Mouse (Mus musculus) urinary bladder, postnatal 36 days (tissue): ENCODE results near the gene Akr1e1.
A peak's percentile ranks its signal among the peaks of the same experiment; 100 is the strongest.
"Not testable (repeated sequence)": the region's sequence is repeated elsewhere in the genome, so short reads cannot be mapped to it uniquely, and the experiment has no call there.

Experiments used
- DNase-seq, 2 experiments: peaks; one replicate each; pipeline ENCODE4 v3.0.0; 2022; ENCODE audit warnings: low spot score in 2 of 2, mixed read lengths in 1 of 2

Gene Akr1e1

DNA sequence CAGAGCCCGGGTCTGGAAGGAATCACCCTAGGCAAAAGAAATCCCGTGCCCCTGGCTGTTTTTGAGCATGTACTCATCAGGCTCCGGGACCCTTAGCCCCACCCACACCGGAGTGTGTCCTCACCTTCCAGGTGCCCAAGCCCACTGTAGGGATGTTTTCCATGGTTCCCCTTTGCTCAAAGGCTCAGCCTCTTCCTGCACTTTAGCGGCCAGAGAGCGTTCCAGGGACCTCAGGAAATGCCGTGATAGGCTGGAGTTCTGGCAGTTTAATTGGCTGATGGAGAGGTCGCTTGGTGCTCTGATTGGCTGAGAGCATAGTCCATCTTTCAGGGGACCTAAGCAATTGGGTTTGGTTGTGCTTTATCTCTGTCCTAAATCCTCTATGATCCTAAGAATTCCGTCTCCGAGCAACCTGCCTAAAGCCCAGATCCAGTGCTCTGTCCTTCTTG, at the start of gene Akr1e1:
Gene Akr1e1, minus strand, starts transcription at position 214 of the 449 bp plus-strand sequence.
- peak; percentile 84 to 87 for DNase-seq

DNA sequence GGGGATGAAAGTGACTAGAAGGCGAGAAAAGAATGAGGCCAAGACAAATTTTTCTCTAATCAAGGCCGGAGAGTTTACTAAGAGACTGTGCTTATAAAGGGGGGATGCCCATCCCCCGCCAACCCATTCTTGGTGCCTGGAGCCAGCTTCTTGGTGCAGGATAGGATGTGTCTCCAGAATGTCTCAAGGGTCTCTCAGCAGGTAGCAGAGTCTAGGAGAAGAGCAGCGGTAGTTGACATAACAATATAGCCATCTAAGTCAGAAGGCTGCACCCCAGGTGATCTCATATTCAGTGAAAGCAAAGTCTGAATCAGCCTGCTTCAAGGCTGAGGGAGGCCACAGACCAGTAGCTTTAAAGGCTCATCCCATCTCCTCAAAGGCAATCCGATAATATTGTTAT, 49.4 kb upstream of the Akr1e1 start:
- no peak for DNase-seq

DNA sequence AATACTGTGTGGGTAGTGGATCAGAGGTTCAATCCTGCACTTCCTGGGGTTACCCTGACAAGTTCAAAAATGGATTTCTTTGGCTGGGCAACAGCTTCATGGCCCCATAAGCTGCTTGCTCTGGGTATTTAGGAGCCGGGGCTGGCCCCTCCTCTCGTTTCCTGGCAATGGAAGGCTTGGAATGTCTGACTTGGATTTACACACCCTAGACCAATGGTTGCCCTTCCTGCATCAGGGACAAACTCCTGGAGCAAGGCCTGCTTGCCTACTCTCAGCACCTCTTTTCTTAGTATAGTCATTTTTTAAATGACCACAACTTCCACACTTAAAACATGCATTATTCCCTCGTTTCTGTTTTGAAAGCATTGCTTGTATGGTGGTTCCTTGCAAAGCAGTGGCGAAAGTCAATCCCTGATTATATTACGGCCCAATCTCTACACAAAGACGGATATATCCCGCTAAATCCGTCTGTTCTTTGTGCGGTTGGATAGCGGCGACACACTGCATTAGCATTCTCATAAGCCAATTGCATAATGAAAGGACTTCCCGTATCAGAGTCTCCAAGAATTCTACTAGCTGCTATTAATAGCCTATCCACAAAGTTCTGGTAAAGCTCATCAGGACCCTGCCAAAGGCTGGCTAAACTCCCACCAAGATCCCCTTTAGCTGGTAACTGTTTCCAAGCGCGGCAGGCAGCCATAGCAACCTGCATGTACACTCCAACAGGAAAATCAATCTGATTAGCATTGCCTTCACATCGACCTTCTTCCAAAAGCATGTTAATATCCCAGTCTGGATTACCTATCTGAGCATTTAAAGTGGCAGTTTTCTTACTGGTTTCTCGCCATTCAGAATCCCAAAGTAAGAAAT, 47.5 kb upstream of the Akr1e1 start:
- DNase-seq, result no peak

DNA sequence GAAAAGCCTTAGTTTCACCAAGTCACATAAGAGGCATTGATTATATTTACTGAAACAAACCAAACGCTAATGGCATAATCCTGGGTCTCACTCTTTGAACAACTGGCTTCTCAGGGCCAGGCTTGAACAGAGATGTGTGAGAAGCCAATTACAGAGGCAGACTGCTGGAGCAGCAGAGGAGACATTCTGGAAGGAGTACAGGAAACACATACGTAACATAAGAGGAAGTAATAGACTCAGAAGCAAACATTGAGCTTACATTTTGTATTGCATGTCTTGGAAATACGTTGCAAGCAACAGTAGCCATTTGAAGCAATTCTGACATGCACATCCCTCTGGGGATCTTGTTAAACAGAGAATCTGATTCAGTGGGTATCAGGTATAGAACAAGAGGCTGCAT, 41.2 kb upstream of the Akr1e1 start:
- DNase-seq, result no peak

DNA sequence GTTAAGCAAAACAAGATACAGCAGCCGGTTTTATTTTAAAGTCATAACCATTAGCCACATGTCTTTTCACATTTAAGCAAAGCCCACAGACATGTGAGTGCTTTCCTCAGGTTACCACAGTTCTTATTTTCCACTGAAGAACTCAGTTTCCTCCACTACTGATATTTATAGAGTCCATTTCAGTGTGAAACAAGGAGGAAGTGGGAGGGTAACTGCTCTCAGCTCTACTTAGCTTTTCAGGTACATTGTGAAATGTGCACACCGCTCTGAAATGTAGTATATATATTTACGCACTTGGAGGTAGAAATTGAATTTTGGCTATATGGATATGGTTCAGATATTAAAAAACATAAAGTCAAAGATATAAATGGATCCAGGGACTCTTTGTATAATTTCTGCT, 36.3 kb upstream of the Akr1e1 start:
- DNase-seq, result no peak

DNA sequence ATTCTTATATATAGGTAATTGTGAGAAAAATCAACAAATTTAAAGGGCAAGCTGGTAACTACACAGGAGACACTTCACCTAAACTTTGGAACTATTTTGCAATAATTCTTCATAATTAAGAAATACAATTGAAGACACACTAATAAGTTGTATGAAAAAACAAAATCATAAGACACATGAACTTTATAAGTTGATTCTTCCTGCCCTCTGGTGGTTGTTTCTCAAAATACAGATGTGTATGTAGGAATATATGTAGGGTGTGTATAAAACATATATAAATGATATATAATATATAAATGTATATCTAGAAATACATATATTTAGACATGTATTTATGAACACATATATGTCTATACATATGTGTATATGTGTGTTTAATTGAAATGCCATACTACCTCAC, 1.9 kb upstream of the Akr1e1 start:
- DNase-seq, result no peak

DNA sequence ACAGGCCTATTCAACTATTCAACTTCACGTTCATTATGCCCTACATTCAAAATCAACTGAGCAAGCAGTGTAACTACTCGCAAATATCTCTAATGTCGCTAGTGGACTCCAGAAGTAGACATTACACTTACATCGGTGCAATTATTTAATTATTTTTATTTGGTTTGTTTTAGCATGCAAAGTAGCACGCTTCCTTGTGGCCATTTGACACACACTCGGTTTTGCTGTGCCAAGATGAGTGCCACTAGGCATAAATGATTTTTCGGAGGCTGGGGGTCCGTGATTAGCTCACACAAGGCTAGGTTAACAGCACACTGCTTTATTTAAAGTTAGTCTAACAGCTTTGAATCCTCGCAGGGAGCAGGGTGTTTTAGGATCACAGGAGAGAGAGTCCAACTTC, 444 bp downstream of the Akr1e1 start:
- DNase-seq, result no peak

DNA sequence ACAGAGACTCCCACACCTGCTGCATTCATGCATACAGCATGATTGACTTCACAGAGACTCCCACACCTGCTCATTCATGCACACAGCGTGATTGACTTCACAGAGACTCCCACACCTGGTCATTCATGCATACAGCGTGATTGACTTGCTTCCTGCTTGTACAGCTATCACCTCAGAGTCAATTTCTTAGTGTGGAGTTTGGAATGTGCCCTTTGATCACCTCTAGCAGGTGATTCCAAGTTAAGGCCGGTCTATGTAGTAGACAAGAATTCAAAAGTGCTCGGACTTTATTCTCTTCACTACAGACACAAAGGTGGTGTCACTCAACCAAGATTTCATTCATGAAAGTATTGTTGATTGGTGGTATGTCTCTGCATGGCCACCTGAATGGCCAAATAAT, 2.2 kb downstream of the Akr1e1 start:
- DNase-seq, result no peak

DNA sequence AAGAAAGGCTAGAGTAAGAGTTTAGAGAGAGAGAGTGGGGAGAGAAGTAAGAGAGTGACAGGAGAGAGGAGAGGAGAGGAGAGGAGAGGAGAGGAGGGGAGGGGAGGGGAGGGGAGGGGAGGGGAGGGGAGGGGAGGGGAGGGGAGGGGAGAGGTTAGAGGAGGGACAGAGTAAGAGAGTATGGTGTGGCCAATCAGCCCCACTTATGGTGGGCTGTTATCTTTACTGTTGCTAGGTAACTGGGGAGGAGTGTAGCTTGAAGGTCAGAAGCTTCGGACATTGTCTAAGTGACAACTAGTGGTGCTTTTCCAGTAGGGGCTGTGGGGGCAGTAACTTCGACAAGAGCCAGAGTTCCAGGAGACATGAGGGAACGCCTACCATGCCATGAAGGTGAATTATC, 5.5 kb downstream of the Akr1e1 start:
- DNase-seq, result not testable (repeated sequence)

DNA sequence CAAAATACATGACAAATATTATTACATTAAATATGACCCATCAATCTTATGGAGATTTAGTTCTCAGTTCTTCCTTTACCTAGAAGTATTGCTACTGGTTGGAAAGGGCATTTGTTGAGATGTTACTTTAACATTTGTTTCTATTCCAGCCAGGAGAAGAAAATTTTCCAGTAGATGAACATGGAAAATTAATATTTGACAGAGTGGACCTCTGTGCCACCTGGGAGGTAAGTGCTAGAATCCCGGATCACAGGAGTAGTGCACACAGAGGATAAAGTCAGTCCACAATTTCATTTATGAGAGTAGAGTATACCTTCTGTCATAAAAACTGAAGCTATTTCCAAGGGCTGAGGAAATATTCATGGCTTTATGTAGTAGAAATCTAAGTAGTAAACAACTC, 32.1 kb downstream of the Akr1e1 start:
- no peak for DNase-seq

DNA sequence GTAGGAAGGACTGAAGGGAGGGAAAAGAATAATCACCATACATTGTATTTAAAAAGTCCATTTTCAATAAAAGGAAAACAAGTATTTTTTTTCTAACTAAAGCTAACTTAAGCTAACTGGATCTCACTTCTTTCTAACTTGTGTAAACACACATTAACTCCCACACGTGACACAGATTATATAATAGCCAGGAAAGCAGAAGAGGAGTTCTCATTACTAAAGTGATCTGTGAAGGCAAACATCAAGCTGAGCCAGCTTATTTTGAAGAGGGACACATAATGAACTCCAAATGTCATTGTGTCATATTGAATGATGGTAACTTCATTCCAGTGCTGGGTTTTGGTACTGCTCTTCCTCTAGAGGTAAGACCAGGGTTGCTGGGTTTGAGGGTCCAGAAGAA, 35.1 kb downstream of the Akr1e1 start, which contains the start of gene Akr1c21:
Gene Akr1c21, plus strand, starts transcription at position 205 of the 400 bp plus-strand sequence.
- DNase-seq, result no peak

DNA sequence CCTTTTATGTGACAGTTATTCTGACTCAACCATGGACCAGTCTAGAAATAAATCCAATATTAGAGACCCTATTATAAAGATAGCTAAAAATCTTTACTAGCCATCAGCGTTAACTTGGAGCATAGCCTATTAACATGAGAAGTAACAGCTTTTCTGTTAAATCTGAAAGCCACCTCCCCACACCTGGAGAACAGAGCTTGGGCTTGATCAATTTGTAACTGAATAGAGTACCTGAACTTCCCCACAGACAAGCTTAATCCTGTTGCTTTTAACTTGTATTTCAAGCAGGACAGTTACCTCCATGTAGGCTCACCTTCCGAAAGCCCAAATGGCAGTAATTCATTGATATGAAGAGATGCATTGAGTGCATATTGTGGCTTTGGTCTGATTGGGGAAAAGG, 43.0 kb downstream of the Akr1e1 start:
- no peak for DNase-seq

DNA sequence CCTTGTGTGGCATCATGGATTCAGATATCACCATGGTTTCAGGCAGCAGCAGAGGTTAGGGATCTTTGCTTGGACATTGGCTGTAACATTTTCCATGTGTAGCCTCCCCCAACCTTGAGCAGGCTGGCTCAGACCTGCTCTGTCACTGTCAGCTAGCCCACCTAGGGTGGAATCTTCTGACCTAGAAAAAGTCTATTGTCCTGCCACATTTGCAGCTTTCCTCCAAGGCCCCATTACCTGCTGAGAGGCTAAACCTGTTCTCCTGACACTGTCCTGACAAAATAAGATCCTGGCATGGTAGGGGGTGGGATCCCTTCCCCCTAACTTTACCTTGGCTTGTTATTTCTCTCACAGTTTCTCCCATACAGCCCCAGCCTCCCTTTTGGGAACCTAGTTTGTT, 48.5 kb downstream of the Akr1e1 start:
- DNase-seq, result no peak

DNA sequence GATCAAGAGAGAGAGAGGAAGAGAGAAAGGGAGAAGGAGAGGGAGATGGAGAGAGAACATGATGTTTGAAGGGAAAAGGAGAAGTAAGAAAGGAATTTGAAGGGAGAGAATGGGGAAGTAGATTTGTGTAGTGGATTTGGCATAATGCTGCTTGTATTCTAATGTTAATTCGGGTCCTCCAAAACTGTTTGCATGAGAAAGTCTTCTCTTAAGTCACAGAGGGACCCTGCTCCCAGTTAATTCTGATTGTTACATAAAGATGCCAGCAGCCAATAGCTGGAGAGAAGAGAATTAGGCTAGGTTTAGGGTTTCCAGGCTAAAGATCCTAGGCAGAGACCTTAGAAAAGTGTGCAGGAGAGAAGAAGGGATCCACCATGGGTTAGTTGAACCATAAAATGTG, 49.8 kb downstream of the Akr1e1 start:
- no peak for DNase-seq
